Mouse (Mus musculus) MEL (cell line): ENCODE data around the gene Nfia. TPM values are rescaled to one million over a fixed set of nuclear protein-coding genes. Genes with fewer than 3 reads are reported as not detected.

ENCODE experiments used
- DNase-seq: peaks from one replicate; pipeline ENCODE4 v3.0.0; 2011; ENCODE audit warnings: low read depth, low spot score
- H3K27ac ChIP-seq: 2 replicates; pipeline ENCODE4 v1.5.1; 2012; ENCODE audit warnings: low read depth, mild to moderate bottlenecking, control low read depth, low read length, moderate library complexity; ENCODE audit not compliant: control insufficient read depth
- H3K27me3 ChIP-seq, 2 experiments: fragments of 150-350 bp in 1 of 2; sonication (generic) in 1 of 2; 2 replicates each; pipeline ENCODE4 v1.6.1; 2012; ENCODE audit warnings: low read length in 2 of 2, mild to moderate bottlenecking in 2 of 2, improper control_type of control experiment in 1 of 2, moderate library complexity in 1 of 2; ENCODE audit not compliant: insufficient read depth in 2 of 2, control insufficient read depth in 1 of 2
- H3K36me3 ChIP-seq, 2 experiments: 2 replicates each; pipeline ENCODE4 v1.6.1; 2012 to 2014; ENCODE audit warnings: low read length in 2 of 2, improper control_type of control experiment in 1 of 2, inconsistent platforms in 1 of 2, mild to moderate bottlenecking in 1 of 2; ENCODE audit not compliant: insufficient read depth in 2 of 2, control insufficient read depth in 1 of 2
- H3K4me1 ChIP-seq, 2 experiments: fragments of 150-350 bp in 1 of 2; sonication (generic) in 1 of 2; 2 replicates each; pipeline ENCODE4 v1.6.1; 2012; ENCODE audit warnings: low read length in 2 of 2, improper control_type of control experiment in 1 of 2, mild to moderate bottlenecking in 1 of 2; ENCODE audit not compliant: insufficient read depth in 2 of 2, control insufficient read depth in 1 of 2
- H3K4me3 ChIP-seq, 2 experiments: fragments of 150-350 bp in 1 of 2; sonication (generic) in 1 of 2; 2 replicates each; pipeline ENCODE4 v1.5.1; 2012; ENCODE audit warnings: low read depth in 2 of 2, low read length in 2 of 2, mild to moderate bottlenecking in 2 of 2, moderate library complexity in 2 of 2, control low read depth in 1 of 2, improper control_type of control experiment in 1 of 2; ENCODE audit not compliant: control insufficient read depth in 1 of 2, insufficient read depth in 1 of 2
- H3K79me2 ChIP-seq: 2 replicates; pipeline ENCODE4 v1.6.1; 2012; ENCODE audit warnings: mild to moderate bottlenecking, low read length, moderate library complexity; ENCODE audit not compliant: control insufficient read depth, poor library complexity, insufficient read depth
- H3K9ac ChIP-seq: 2 replicates; pipeline ENCODE4 v1.6.1; 2012; ENCODE audit warnings: low read depth, mild to moderate bottlenecking, control low read depth, low read length, moderate library complexity; ENCODE audit not compliant: control insufficient read depth, poor library complexity, severe bottlenecking
- H3K9me3 ChIP-seq: fragments of 150-350 bp; sonication (generic); replicated peaks from 2 replicates; pipeline ENCODE4 v1.6.1; 2012; ENCODE audit warnings: mild to moderate bottlenecking, low read length, improper control_type of control experiment, moderate library complexity; ENCODE audit not compliant: insufficient read depth
- CHD1 ChIP-seq: IDR thresholded peaks from 2 replicates; pipeline ENCODE4 v1.6.1; 2012; ENCODE audit warnings: low read depth, mild to moderate bottlenecking, inconsistent platforms, low read length, improper control_type of control experiment
- CHD2 ChIP-seq: IDR thresholded peaks from 2 replicates; pipeline ENCODE4 v1.6.1; 2011; ENCODE audit warnings: low read length, improper control_type of control experiment
- CTCF ChIP-seq, 3 experiments: IDR thresholded peaks in 2 of 3; conservative IDR thresholded peaks in 1 of 3; 2 replicates each; pipeline ENCODE4 v1.5.1; 2011 to 2012; ENCODE audit warnings: low read length in 3 of 3, low read depth in 2 of 3, mild to moderate bottlenecking in 2 of 3, improper control_type of control experiment in 1 of 3, inconsistent platforms in 1 of 3, mixed read lengths in 1 of 3, moderate library complexity in 1 of 3; ENCODE audit not compliant: control insufficient read depth in 1 of 3, insufficient read depth in 1 of 3, poor library complexity in 1 of 3, severe bottlenecking in 1 of 3
- E2F4 ChIP-seq: IDR thresholded peaks from 2 replicates; pipeline ENCODE4 v1.6.1; 2011; ENCODE audit warnings: low read depth, low read length, improper control_type of control experiment, borderline replicate concordance
- ELF1 ChIP-seq: IDR thresholded peaks from 2 replicates; pipeline ENCODE4 v1.6.1; 2014; ENCODE audit warnings: low read depth, mild to moderate bottlenecking, inconsistent platforms, low read length, improper control_type of control experiment, moderate library complexity
- EP300 ChIP-seq, 2 experiments: IDR thresholded peaks; 2 replicates each; pipeline ENCODE4 v1.6.1; 2011; ENCODE audit warnings: improper control_type of control experiment in 2 of 2, low read length in 2 of 2, low read depth in 1 of 2, mild to moderate bottlenecking in 1 of 2
- ETS1 ChIP-seq: IDR thresholded peaks from 2 replicates; pipeline ENCODE4 v1.6.1; 2012; ENCODE audit warnings: low read depth, mild to moderate bottlenecking, inconsistent platforms, low read length, improper control_type of control experiment, moderate library complexity
- GABPA ChIP-seq: IDR thresholded peaks from 2 replicates; pipeline ENCODE4 v1.6.1; 2012; ENCODE audit warnings: low read depth, mild to moderate bottlenecking, inconsistent platforms, low read length, improper control_type of control experiment, moderate library complexity
- GATA1 ChIP-seq: IDR thresholded peaks from 2 replicates; pipeline ENCODE4 v1.6.1; 2011; ENCODE audit warnings: low read depth, low read length, improper control_type of control experiment
- HCFC1 ChIP-seq: IDR thresholded peaks from 2 replicates; pipeline ENCODE4 v1.6.1; 2012; ENCODE audit warnings: low read depth, mild to moderate bottlenecking, inconsistent platforms, low read length, improper control_type of control experiment, moderate library complexity
- KAT2A ChIP-seq: conservative IDR thresholded peaks from 2 replicates; pipeline ENCODE4 v1.6.1; 2012; ENCODE audit warnings: low read depth, low read length, improper control_type of control experiment, inconsistent platforms
- MAX ChIP-seq: IDR thresholded peaks from 2 replicates; pipeline ENCODE4 v1.6.1; 2011; ENCODE audit warnings: low read length, improper control_type of control experiment
- MYB ChIP-seq: IDR thresholded peaks from 2 replicates; pipeline ENCODE4 v1.6.1; 2011; ENCODE audit warnings: mild to moderate bottlenecking, low read depth, low read length, improper control_type of control experiment
- MYC ChIP-seq: IDR thresholded peaks from 2 replicates; pipeline ENCODE4 v1.6.1; 2011; ENCODE audit warnings: low read depth, mild to moderate bottlenecking, low read length, improper control_type of control experiment, moderate library complexity
- POLR2AphosphoS2 ChIP-seq: IDR thresholded peaks from 2 replicates; pipeline ENCODE4 v1.6.1; 2011; ENCODE audit warnings: low read length, improper control_type of control experiment
- SIN3A ChIP-seq: IDR thresholded peaks from 2 replicates; pipeline ENCODE4 v1.6.1; 2012; ENCODE audit warnings: low read length, improper control_type of control experiment, inconsistent platforms
- ZMIZ1 ChIP-seq: IDR thresholded peaks from 2 replicates; pipeline ENCODE4 v1.6.1; 2012; ENCODE audit warnings: low read depth, mild to moderate bottlenecking, inconsistent platforms, low read length, improper control_type of control experiment, moderate library complexity
- ZNF384 ChIP-seq: IDR thresholded peaks from 2 replicates; pipeline ENCODE4 v1.6.1; 2012; ENCODE audit warnings: low read depth, mild to moderate bottlenecking, inconsistent platforms, low read length, improper control_type of control experiment
- polyA plus RNA-seq, 2 experiments: library from polyadenylated mRNA; stranded (reverse) in 1 of 2; unstranded in 1 of 2; fragments of >175 nt in 1 of 2; fragments of >200 nt in 1 of 2; gene quantifications; 2 replicates each; pipeline versions ENCODE4 v1.2.1 to v1.2.4; 2012; ENCODE audit warnings: low replicate concordance in 2 of 2, low read depth in 1 of 2; ENCODE audit not compliant: insufficient read length in 2 of 2, insufficient read depth in 1 of 2, missing spikeins in 1 of 2
- total RNA-seq: library from RNA; depleted of rRNA; stranded (reverse); fragments of 300-350 nt; gene quantifications from 2 replicates; pipeline ENCODE4 v1.2.3, GENCODE M21; 2012

Gene Nfia
- total and polyA plus RNA-seq, 3 experiments = 10.2 to 20.5 (median 13.4) TPM

- no peak for DNase-seq
- no peaks in the 10 kb centered on the region for H3K9me3 ChIP-seq
- TF ChIP-seq MYB (no peak), EP300 (IDR thresholded peaks at IDR 0.05; ENCODE audit: low read depth in 1 of 2, low read length in 2 of 2) (no peak), ETS1 (no peak), SIN3A (no peak), POLR2AphosphoS2 (no peak), HCFC1 (no peak)
These were observed 11.7 kb downstream of the Nfia start for GRCm38 (mm10) chr4:97784236-97784635.

GRCm38 (mm10) chr4:97785547-97786271 lies 13.2 kb downstream of the Nfia start:
- 0 out of 2 replicates have a peak, but pooled peaks have one; percentile 17 for TF ChIP-seq ZNF384
- TF ChIP-seq MAX = no peak
- 0 out of 2 replicates have a peak, but pooled peaks have one; percentile 44 for TF ChIP-seq CHD1
- no peak for DNase-seq

More at GRCm38 (mm10) chr4:97784236-97784635, 11.7 kb downstream of the Nfia start:
- H3K4me3 ChIP-seq = no peak overlapping the region
- H3K9ac ChIP-seq = no peak overlapping the region
- H3K27me3 ChIP-seq = no peaks in the 10 kb centered on the region
- H3K36me3 ChIP-seq = peaks cover 36 to 55% of the 10 kb centered on the region in 2 experiments
- peaks cover 76% of the 10 kb centered on the region for H3K79me2 ChIP-seq
- no peak overlapping the region for H3K27ac ChIP-seq
- peaks cover 11 to 14% of the 10 kb centered on the region in 2 experiments; a peak in 3 of 4 replicates for H3K4me1 ChIP-seq

GRCm38 (mm10) chr4:97786571-97786970 lies 14.0 kb downstream of the Nfia start:
- no peak overlapping the region for H3K27ac ChIP-seq
- no peaks in the 10 kb centered on the region for H3K27me3 ChIP-seq
- TF ChIP-seq ELF1 = no peak
- TF ChIP-seq KAT2A = no peak
- no peak for TF ChIP-seq CTCF (IDR thresholded peaks at IDR 0.05 in 2 of 3, conservative IDR thresholded peaks at IDR 0.05 in 1 of 3; ENCODE audit: control insufficient read depth in 1 of 3, insufficient read depth in 1 of 3, low read depth in 2 of 3, low read length in 3 of 3, poor library complexity in 1 of 3, severe bottlenecking in 1 of 3)
- TF ChIP-seq E2F4 = no peak
- no peak for TF ChIP-seq POLR2AphosphoS2
- TF ChIP-seq MAX = no peak
- no peak for TF ChIP-seq CHD2
- TF ChIP-seq MYC = no peak
- no peak for TF ChIP-seq GATA1
- TF ChIP-seq ZNF384 = no peak
- TF ChIP-seq GABPA = no peak
- TF ChIP-seq SIN3A = no peak
- no peak for TF ChIP-seq ZMIZ1
- no peaks in the 10 kb centered on the region for H3K9me3 ChIP-seq
- H3K9ac ChIP-seq = no peak overlapping the region
- H3K36me3 ChIP-seq = peaks cover 48 to 72% of the 10 kb centered on the region in 2 experiments
- no peak overlapping the region for H3K4me3 ChIP-seq
- peaks cover 17% of the 10 kb centered on the region in 2 experiments; a peak in 3 of 4 replicates for H3K4me1 ChIP-seq
- no peak for DNase-seq
- peaks cover 77% of the 10 kb centered on the region for H3K79me2 ChIP-seq

More at GRCm38 (mm10) chr4:97785547-97786271, 13.2 kb downstream of the Nfia start:
- no peaks in the 10 kb centered on the region for H3K27me3 ChIP-seq
- H3K9ac ChIP-seq = no peak overlapping the region
- no peak overlapping the region for H3K4me3 ChIP-seq
- H3K36me3 ChIP-seq = peaks cover 44 to 65% of the 10 kb centered on the region in 2 experiments
- peaks cover 75% of the 10 kb centered on the region for H3K79me2 ChIP-seq
- H3K27ac ChIP-seq = no peak overlapping the region
- no peaks in the 10 kb centered on the region for H3K9me3 ChIP-seq
- H3K4me1 ChIP-seq = peaks cover 17% of the 10 kb centered on the region in 2 experiments; a peak in 3 of 4 replicates
